Mouse (Mus musculus) liver, postnatal 0 days (tissue): ENCODE measurements at regions not wholly inside any gene's neighbourhood (a gene's known extent, or its start where the extent isn't known, plus 50 kb on each side); places are given as distances from the start of the nearest gene placed in this dataset.

ENCODE experiments used
- CTCF ChIP-seq: sonication (generic); IDR thresholded peaks from 2 replicates; pipeline ENCODE4 v1.5.1; 2016; ENCODE audit warnings: antibody characterized with exemption, low read depth
- EP300 ChIP-seq: IDR thresholded peaks from 2 replicates; pipeline ENCODE4 v1.6.1; 2016; ENCODE audit warnings: antibody characterized with exemption, low read depth, mild to moderate bottlenecking

DNA sequence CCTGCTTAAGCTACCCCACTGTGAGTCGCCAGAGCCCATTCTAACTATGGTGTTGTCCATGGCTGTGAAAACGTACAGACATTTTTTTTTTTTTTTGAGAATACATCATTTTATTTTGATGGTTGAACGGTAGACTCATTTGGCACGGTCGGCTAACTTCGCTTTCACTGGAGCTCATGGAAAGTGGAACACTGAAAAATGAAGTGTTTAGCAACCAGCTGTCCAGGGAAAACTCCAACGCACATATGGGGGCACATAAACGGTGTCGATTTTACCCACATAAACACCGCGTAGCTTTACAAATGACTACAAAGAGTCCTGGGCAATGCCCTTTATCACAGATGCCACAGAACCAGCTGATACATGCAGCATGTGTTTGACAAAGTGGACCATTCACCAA, 55.0 kb upstream of the Cd83 start:
- TF ChIP-seq CTCF: no peak
- no peak for TF ChIP-seq EP300
